Mouse (Mus musculus) lung, embryonic 15.5 days (tissue): ENCODE measurements around the gene Gm4779. TPM values are rescaled to one million over a fixed set of nuclear protein-coding genes. Genes with fewer than 3 reads are reported as not detected.
A peak's percentile ranks its signal among the peaks of the same experiment; 100 is the strongest.

ENCODE experiments used
- ATAC-seq: fragments of 200-750 bp; cut with Nextera tagmentation; 2 replicates; pipeline ENCODE4 v1.8.0; 2017; ENCODE audit warnings: moderate number of reproducible peaks, borderline replicate concordance; ENCODE audit not compliant: low FRiP score, low TSS enrichment; ENCODE audit errors: extremely low read depth
- H3K27ac ChIP-seq: fragments of 300-500 bp; sonication (generic); 2 replicates; pipeline ENCODE4 v1.5.1; 2015; ENCODE audit warnings: moderate library complexity, mild to moderate bottlenecking, inconsistent platforms
- H3K27me3 ChIP-seq: fragments of 300-500 bp; sonication (generic); 2 replicates; pipeline ENCODE4 v1.6.1; 2015; ENCODE audit warnings: inconsistent platforms
- H3K36me3 ChIP-seq: fragments of 300-500 bp; sonication (generic); 2 replicates; pipeline ENCODE4 v1.6.1; 2015; ENCODE audit warnings: inconsistent platforms
- H3K4me1 ChIP-seq: fragments of 300-500 bp; sonication (generic); 2 replicates; pipeline ENCODE4 v1.6.1; 2015; ENCODE audit warnings: inconsistent platforms
- H3K4me2 ChIP-seq: fragments of 300-500 bp; sonication (generic); 2 replicates; pipeline ENCODE4 v1.6.1; 2015; ENCODE audit warnings: inconsistent platforms, mild to moderate bottlenecking, moderate library complexity
- H3K4me3 ChIP-seq: fragments of 300-500 bp; sonication (generic); 2 replicates; pipeline ENCODE4 v1.5.1; 2015; ENCODE audit warnings: mild to moderate bottlenecking, inconsistent platforms
- H3K9ac ChIP-seq: fragments of 300-500 bp; sonication (generic); 2 replicates; pipeline ENCODE4 v1.6.1; 2015; ENCODE audit warnings: inconsistent platforms
- H3K9me3 ChIP-seq: fragments of 300-500 bp; sonication (generic); 2 replicates; pipeline ENCODE4 v1.6.1; 2016; ENCODE audit warnings: inconsistent platforms
- WGBS: fragments of 180-500 bp; shearing (Covaris S2); methylation state at CpG from one replicate; pipeline ENCODE4 v1.1.7; 2015; 5-methylcytosine and 5-hydroxymethylcytosine counted together
- polyA plus RNA-seq: library from polyadenylated mRNA; unstranded; fragments of >200 nt; fragmentation: Nextera tagmentation; extraction: Ambion mirVana; gene quantifications from 2 replicates; pipeline ENCODE4 v1.2.1, GENCODE M21; 2015

The Gm4779 gene
- polyA plus RNA-seq, 1 experiment from 2014 or later: 0.09 TPM

- WGBS: 54% methylated on average over 4 of the region's 4 CpGs
- H3K4me1 ChIP-seq: no peaks in the 10 kb centered on the region
- no peak overlapping the region for H3K9ac ChIP-seq
- H3K36me3 ChIP-seq: no peaks in the 10 kb centered on the region
- no peaks in the 10 kb centered on the region for H3K27me3 ChIP-seq
- H3K9me3 ChIP-seq: no peaks in the 10 kb centered on the region
- H3K4me3 ChIP-seq: no peak overlapping the region
- no peak for ATAC-seq
- H3K4me2 ChIP-seq: no peak overlapping the region
- no peak overlapping the region for H3K27ac ChIP-seq
These were observed 44.1 kb downstream of the Gm4779 start for GRCm38 (mm10) chrX:101750144-101750543.

GRCm38 (mm10) chrX:101741064-101741433, 53.2 kb downstream of the Gm4779 start:
- H3K36me3 ChIP-seq: no peaks in the 10 kb centered on the region
- no peak for ATAC-seq
- no peaks in the 10 kb centered on the region for H3K9me3 ChIP-seq
- no peak overlapping the region for H3K4me3 ChIP-seq
- WGBS: 59% methylated on average over 2 of the region's 2 CpGs
- H3K27ac ChIP-seq: no peak overlapping the region
- H3K4me2 ChIP-seq: no peak overlapping the region
- no peaks in the 10 kb centered on the region for H3K4me1 ChIP-seq
- H3K27me3 ChIP-seq: peaks cover 4% of the 10 kb centered on the region; the same call in 1 of the 2 replicates
- no peak overlapping the region for H3K9ac ChIP-seq

- H3K27me3 ChIP-seq: peaks cover 4% of the 10 kb centered on the region; the same call in 1 of the 2 replicates
- H3K4me2 ChIP-seq: no peak overlapping the region
- no peak overlapping the region for H3K27ac ChIP-seq
- no peak overlapping the region for H3K9ac ChIP-seq
- H3K4me1 ChIP-seq: no peaks in the 10 kb centered on the region
- peak; percentile 55; the same call in 1 of the 2 replicates for ATAC-seq
- H3K36me3 ChIP-seq: no peaks in the 10 kb centered on the region
- WGBS: 35% methylated on average over 6 of the region's 6 CpGs
- H3K9me3 ChIP-seq: no peaks in the 10 kb centered on the region
- H3K4me3 ChIP-seq: no peak overlapping the region
These were observed 53.7 kb downstream of the Gm4779 start for GRCm38 (mm10) chrX:101740335-101741063.

Other genes starting within 250 kb of the Gm4779 start
- gene Ogt, start 154.4 kb downstream of the Gm4779 start, polyA plus RNA-seq: 128 and 134 TPM in 2 replicates
- gene Cxcr3, start 60.2 kb downstream of the Gm4779 start, polyA plus RNA-seq: 0.22 and 0.33 TPM in 2 replicates
- 0.24 and 0.29 TPM in 2 replicates for gene 8030474K03Rik, start 233 bp upstream of the Gm4779 start, polyA plus RNA-seq
- gene Nhsl2, start 55.0 kb upstream of the Gm4779 start, polyA plus RNA-seq: 7.2 and 8.1 TPM in 2 replicates